Mouse (Mus musculus): Measurements from ENCODE around the gene Tbc1d24. TPM values are rescaled to one million over a fixed set of nuclear protein-coding genes. Genes with fewer than 3 reads are reported as not detected.

The Tbc1d24 gene
- polyA plus RNA-seq, 1 experiment from 2014 or later = 13.5 TPM

GRCm38 (mm10) chr17:24224741-24225140, 19.4 kb upstream of the Tbc1d24 start:
- H3K9me3 ChIP-seq (replicated peaks) = no peaks in the 10 kb centered on the region
- ATAC-seq (ENCODE audit: low FRiP score) = no peak
- H3K27me3 ChIP-seq = no peaks in the 10 kb centered on the region
- H3K36me3 ChIP-seq = peaks cover 68% of the 10 kb centered on the region
- H3K4me3 ChIP-seq = no peak overlapping the region
- WGBS = 90% methylated on average over 10 of the region's 10 CpGs
- H3K27ac ChIP-seq = no peak overlapping the region
- H3K4me2 ChIP-seq (replicated peaks) = no peak overlapping the region
- no peak overlapping the region for H3K9ac ChIP-seq
- H3K4me1 ChIP-seq = peaks cover 9% of the 10 kb centered on the region

GRCm38 (mm10) chr17:24223513-24223912, 18.2 kb upstream of the Tbc1d24 start:
- H3K36me3 ChIP-seq = peaks cover 58% of the 10 kb centered on the region
- H3K27ac ChIP-seq = no peak overlapping the region
- peaks cover 14% of the 10 kb centered on the region for H3K4me1 ChIP-seq
- H3K9ac ChIP-seq = no peak overlapping the region
- H3K27me3 ChIP-seq = no peaks in the 10 kb centered on the region
- ATAC-seq (ENCODE audit: low FRiP score) = no peak
- no peaks in the 10 kb centered on the region for H3K9me3 ChIP-seq (replicated peaks)
- H3K4me3 ChIP-seq = no peak overlapping the region
- no peak overlapping the region for H3K4me2 ChIP-seq (replicated peaks)
- WGBS = 91% methylated on average over 5 of the region's 5 CpGs

DNA sequence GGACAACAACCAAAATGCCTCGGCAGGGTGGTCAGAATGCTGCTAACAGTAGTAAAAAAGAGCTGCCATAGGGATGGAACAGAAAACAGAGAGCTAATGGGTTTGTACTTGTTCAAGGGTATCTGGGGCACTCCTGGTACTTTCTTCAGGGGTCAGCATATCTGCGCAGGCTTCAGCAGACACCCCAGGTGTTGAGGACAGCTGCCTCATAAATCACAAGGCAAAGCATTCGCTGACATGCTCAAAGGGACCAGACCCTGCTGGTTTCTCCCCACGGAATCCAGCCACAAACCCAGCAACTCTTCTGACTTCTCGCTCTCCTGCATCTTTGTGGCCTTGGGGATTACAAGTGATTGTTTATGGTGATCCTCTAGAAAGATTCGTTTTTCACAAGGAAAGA, 17.3 kb upstream of the Tbc1d24 start:
- H3K9ac ChIP-seq = no peak overlapping the region
- WGBS = 83% methylated on average over 6 of the region's 6 CpGs
- no peak overlapping the region for H3K4me3 ChIP-seq
- no peaks in the 10 kb centered on the region for H3K9me3 ChIP-seq (replicated peaks)
- H3K27ac ChIP-seq = no peak overlapping the region
- H3K4me1 ChIP-seq = peaks cover 14% of the 10 kb centered on the region
- H3K4me2 ChIP-seq (replicated peaks) = no peak overlapping the region
- peaks cover 57% of the 10 kb centered on the region for H3K36me3 ChIP-seq
- ATAC-seq (ENCODE audit: low FRiP score) = no peak
- no peaks in the 10 kb centered on the region for H3K27me3 ChIP-seq

DNA sequence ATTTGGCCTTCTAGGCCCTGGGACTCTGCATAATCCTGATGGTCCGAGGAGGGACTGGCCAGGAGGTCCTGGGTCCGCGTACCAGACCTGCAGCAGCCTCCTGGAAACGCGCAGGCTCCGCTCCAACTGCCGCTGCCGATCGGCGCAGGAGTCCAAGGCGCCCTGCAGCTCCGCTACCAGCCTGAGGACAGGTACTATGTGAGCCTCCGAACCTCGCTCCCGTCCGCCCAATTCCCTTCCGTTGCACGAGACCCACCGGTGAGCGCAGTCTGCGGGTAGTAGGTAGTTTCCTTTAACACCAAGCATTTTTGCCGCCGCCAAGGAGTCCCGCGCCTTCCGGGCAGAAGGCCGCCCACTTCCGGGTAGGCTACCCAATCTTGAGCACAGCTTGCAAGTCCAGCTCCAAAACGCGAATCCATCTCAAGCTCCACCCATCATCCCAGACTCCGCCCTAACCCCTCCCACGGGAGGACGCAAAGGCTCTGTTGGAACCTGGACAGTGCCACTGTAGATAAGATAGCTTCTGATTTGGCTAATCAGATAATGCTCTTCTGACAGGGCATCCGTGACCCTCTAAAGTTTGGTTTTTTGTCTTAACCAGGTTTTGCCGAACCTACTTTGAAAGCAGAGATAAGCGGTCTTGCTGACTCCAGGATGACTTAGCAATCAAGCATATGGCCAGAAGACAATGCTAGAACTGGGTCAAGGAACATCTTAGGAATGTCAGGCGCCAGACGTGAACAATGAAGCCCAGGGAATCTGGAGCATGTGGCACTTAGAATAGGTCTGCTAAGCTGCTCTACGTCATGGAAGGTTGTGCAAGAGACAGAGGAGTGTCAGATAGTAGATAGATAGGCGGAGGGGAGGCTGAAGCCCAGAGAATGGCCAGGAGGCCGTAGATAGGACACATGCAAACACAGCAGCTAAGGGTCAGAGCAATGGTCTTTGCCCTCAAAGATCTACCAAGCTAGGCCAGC, 15.4 kb upstream of the Tbc1d24 start, which contains the start of gene Tedc2:
TSS of gene Tedc2 (minus strand) at position 417 of the 977 bp plus-strand sequence.
- no peaks in the 10 kb centered on the region for H3K9me3 ChIP-seq (replicated peaks)
- H3K9ac ChIP-seq = peak within 1 kb of the TSS; percentile 68
- 6% methylated on average over 41 of the region's 41 CpGs for WGBS
- peaks cover 14% of the 10 kb centered on the region for H3K4me1 ChIP-seq
- peaks cover 58% of the 10 kb centered on the region for H3K36me3 ChIP-seq
- peak within 1 kb of the TSS; percentile 71 for H3K27ac ChIP-seq
- H3K4me3 ChIP-seq = peak within 1 kb of the TSS; percentile 72
- ATAC-seq (ENCODE audit: low FRiP score) = peak; percentile 93
- H3K27me3 ChIP-seq = no peaks in the 10 kb centered on the region
- peak within 1 kb of the TSS; percentile 88 for H3K4me2 ChIP-seq (replicated peaks)

GRCm38 (mm10) chr17:24216836-24217235, 11.5 kb upstream of the Tbc1d24 start:
- H3K4me2 ChIP-seq (replicated peaks) = no peak overlapping the region
- no peak overlapping the region for H3K27ac ChIP-seq
- no peak overlapping the region for H3K4me3 ChIP-seq
- no peaks in the 10 kb centered on the region for H3K27me3 ChIP-seq
- 62% methylated on average over 4 of the region's 4 CpGs for WGBS
- no peak for ATAC-seq (ENCODE audit: low FRiP score)
- H3K36me3 ChIP-seq = peaks cover 35% of the 10 kb centered on the region
- H3K4me1 ChIP-seq = peaks cover 21% of the 10 kb centered on the region
- no peak overlapping the region for H3K9ac ChIP-seq
- no peaks in the 10 kb centered on the region for H3K9me3 ChIP-seq (replicated peaks)

- no peak overlapping the region for H3K27ac ChIP-seq
- peaks cover 32% of the 10 kb centered on the region for H3K36me3 ChIP-seq
- no peak overlapping the region for H3K4me3 ChIP-seq
- ATAC-seq (ENCODE audit: low FRiP score) = no peak
- H3K9me3 ChIP-seq (replicated peaks) = no peaks in the 10 kb centered on the region
- peaks cover 13% of the 10 kb centered on the region for H3K27me3 ChIP-seq
- peaks cover 43% of the 10 kb centered on the region for H3K4me1 ChIP-seq
- WGBS = 81% methylated on average over 6 of the region's 6 CpGs
- H3K9ac ChIP-seq = no peak overlapping the region
- H3K4me2 ChIP-seq (replicated peaks) = no peak overlapping the region
These were observed 7.8 kb upstream of the Tbc1d24 start for GRCm38 (mm10) chr17:24213186-24213585.

DNA sequence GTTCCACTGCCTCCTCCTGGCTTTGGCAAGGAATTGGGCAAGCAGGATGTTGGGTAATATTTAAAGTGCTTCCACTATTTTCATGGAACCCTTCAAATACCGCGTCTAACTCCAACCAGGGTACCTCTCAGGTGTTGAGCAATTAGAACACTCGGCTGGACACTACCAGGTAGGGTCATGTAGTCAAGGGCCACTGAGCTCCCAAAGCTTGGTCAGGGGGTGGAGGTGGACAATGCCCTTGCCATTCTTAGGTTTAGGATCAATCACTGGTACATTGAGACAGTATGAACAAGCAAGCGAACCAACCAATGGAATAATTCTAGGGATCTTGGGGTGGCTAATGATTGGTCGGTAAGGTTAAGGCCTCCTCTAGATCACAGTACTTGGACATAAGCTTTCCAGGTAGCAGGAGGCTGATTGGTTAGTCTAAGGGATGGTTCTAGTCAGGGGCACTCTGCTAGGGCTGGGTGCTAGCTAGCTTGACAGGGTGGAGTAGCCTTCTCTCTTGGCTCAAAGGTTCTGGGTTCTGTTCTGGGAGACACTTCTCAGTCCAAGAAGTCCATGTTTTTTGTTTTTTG, 7.2 kb upstream of the Tbc1d24 start:
- Histone ChIP-seq H3K9ac (no peak overlapping the region), H3K27ac (no peak overlapping the region)

DNA sequence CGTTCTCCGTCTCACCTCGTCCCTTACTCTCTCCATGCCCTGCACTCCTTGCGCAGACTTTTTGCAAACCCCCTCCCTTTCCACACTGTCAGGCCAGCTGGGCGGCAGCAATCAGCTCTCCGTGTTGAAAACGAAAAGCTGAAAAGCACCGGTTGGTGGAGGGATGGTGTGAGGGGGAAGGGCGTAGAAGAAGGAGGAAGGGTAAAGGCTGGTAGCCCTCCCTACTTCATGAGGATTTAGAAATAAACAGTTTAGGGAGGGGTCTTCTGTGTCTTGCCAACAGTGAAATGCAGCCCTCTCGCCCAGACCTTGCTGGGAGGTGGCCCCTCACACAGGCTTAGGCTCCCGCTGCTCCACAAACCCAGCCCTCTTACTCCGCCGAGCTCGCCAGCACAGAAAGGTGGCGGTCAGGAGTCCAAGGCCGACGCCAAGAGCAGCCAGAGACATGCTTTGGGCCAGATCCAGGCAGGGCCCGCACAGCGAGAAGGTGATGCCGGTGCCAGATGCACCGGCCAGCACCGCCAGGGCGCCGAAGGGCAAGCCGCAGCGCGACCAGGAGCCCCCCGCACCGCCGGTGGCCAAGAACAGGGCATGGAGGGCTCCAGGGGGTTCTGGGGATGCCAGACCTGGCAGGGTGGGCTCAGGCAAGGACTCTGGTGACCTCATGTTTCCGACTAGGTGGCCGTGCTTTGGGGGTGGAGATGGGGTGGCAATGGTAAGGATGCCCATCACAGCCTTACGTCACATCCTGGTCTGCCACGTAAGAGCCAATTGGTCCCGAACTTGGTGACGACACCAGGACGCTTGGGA, 6.5 kb upstream of the Tbc1d24 start:
- Histone ChIP-seq H3K9me3 (replicated peaks) (no peaks in the 10 kb centered on the region), H3K4me3 (peak overlapping the region; percentile 53), H3K9ac (peak overlapping the region; percentile 80), H3K4me2 (replicated peaks) (peak overlapping the region; percentile 96), H3K27me3 (peaks cover 27% of the 10 kb centered on the region), H3K27ac (peak overlapping the region; percentile 79), H3K36me3 (peaks cover 19% of the 10 kb centered on the region), H3K4me1 (peaks cover 56% of the 10 kb centered on the region)
- WGBS = 2% methylated on average over 37 of the region's 37 CpGs
- ATAC-seq (ENCODE audit: low FRiP score) = peak; percentile 29; the same call in 1 of the 2 replicates

More for the DNA sequence above, 7.2 kb upstream of the Tbc1d24 start:
- Histone ChIP-seq H3K4me2 (replicated peaks) (peak overlapping the region; percentile 96), H3K27me3 (peaks cover 20% of the 10 kb centered on the region), H3K4me3 (peak overlapping the region; percentile 53), H3K36me3 (peaks cover 26% of the 10 kb centered on the region), H3K4me1 (peaks cover 50% of the 10 kb centered on the region), H3K9me3 (replicated peaks) (no peaks in the 10 kb centered on the region)
- ATAC-seq (ENCODE audit: low FRiP score) = 0 out of 2 replicates have a peak, but pooled peaks have one; percentile 1
- 29% methylated on average over 5 of the region's 5 CpGs for WGBS

- Histone ChIP-seq H3K4me1 (peaks cover 69% of the 10 kb centered on the region), H3K4me2 (replicated peaks) (peak overlapping the region; percentile 96; the same call in 1 of the 2 replicates), H3K9me3 (replicated peaks) (no peaks in the 10 kb centered on the region), H3K4me3 (no peak overlapping the region), H3K27me3 (peaks cover 31% of the 10 kb centered on the region), H3K9ac (no peak overlapping the region), H3K36me3 (peaks cover 7% of the 10 kb centered on the region), H3K27ac (peak overlapping the region; percentile 60)
- ATAC-seq (ENCODE audit: low FRiP score) = no peak
- 71% methylated on average over 3 of the region's 3 CpGs for WGBS
These were observed 5.2 kb upstream of the Tbc1d24 start for GRCm38 (mm10) chr17:24210591-24210990.

DNA sequence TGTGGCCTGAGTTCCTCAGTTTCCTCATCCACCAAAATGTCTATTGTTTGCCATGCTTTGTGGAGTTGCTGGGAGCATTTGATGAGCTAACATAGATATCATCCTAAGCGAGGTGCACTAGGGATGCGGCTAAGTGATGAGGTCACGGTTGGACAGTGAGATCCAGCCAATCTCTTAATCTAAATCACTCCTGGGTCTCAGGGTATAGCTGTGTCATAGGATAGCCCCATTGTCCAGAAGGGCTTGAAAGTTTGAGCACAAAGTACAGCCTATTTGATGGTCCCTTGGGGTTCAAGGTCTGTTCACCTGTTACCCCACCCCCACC, 4.5 kb upstream of the Tbc1d24 start:
- Histone ChIP-seq H3K27ac (peak overlapping the region; percentile 86), H3K4me2 (replicated peaks) (peak overlapping the region; percentile 90; the same call in 1 of the 2 replicates), H3K36me3 (no peaks in the 10 kb centered on the region)

DNA sequence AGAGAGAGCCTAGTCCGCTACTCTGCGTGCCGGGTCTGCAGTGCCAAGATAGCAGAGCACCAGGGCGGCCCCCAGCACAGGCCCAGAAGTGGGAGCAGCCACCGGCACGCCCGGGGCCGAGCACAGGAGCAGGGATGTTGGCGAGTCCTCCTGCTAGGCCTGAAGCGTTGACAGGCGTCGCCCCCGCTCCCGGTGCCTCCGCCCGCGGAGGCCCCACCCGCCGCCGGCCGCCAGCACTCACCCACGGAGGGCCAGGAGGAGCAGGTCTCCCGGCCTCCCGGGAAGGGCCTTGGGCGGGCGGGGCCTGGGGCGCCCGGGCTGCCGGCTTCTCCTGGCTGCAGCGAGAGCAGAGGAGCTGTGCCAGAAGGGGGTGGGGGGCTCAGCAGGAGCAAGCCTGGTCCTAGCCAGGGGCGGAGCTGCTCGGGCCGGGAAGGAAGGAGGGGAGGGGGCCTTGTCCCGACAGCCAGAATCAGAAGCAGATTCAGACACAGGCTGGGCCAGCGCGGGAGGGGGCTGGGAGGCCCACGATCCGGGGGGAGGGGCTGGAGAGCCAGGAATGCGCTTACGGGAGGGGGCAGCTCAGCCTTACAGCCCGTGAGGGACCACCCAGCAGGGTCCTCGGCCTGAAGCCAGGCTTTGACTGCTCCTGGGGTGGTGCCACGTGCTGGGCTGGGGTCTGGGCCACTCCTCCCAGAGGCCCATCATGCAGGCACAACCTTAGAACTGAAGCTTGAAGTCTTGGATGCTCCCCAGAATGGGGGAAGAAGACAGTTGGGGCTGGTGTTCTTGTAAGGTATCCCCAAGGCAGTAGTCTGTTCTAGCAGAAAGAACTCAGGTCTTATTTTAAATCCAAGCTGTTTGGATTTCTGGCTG, 3.9 kb upstream of the Tbc1d24 start, which contains the start of gene Ntn3:
TSS of gene Ntn3 (minus strand) at position 489 of the 873 bp plus-strand sequence.
- Histone ChIP-seq H3K9ac (peak within 1 kb of the TSS; percentile 84), H3K36me3 (no peaks in the 10 kb centered on the region), H3K27me3 (peaks cover 31% of the 10 kb centered on the region), H3K27ac (peak within 1 kb of the TSS; percentile 86), H3K4me3 (peak within 1 kb of the TSS; percentile 71), H3K9me3 (replicated peaks) (no peaks in the 10 kb centered on the region), H3K4me2 (replicated peaks) (peak within 1 kb of the TSS; percentile 90), H3K4me1 (peaks cover 79% of the 10 kb centered on the region)
- WGBS = under 1% methylated on average over 39 of the region's 43 CpGs
- peak; percentile 32 for ATAC-seq (ENCODE audit: low FRiP score)

More for the DNA sequence above, 4.5 kb upstream of the Tbc1d24 start:
- WGBS = 68% methylated on average over 3 of the region's 3 CpGs
- 0 out of 2 replicates have a peak overlapping the region, but pooled peaks have one; percentile 71 for H3K4me3 ChIP-seq
- H3K9me3 ChIP-seq (replicated peaks) = no peaks in the 10 kb centered on the region
- H3K9ac ChIP-seq = no peak overlapping the region
- ATAC-seq (ENCODE audit: low FRiP score) = no peak
- peaks cover 31% of the 10 kb centered on the region for H3K27me3 ChIP-seq
- H3K4me1 ChIP-seq = peaks cover 73% of the 10 kb centered on the region

All from hindbrain, embryonic 12.5 days (tissue).